In the genomic region with DNA sequence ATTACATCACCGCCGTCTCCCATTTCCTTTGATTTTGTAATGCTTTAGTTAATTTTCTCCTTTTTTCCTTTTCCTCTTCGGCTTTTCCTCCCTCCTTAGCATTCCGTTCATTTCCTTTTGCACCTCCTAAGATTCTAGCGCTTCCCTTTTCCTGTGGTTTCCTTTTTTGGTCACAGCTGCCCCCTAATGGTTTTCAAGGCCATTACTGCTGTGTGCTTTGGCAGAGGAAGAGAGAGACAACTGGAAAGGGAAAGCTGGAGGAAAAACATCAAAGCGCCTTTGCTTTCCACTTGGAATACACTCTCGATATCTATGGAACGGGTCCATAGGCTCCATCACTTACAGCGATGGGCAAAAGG, we compare ENCODE assay signal across 8 mouse cellular contexts. TPM values are rescaled to one million over a fixed set of nuclear protein-coding genes. Genes with fewer than 3 reads are reported as not detected.
DNase-seq lines count a peak whose midpoint lies in the region; ATAC-seq and TF ChIP-seq lines count a peak whose summit lies in the region.

No protein-coding gene starts in this region.

- POLR2A ChIA-PET in Patski (lab: Charles Lee): no interaction called here

- WGBS in heart, embryonic 14.5 days: 12% methylated on average over 9 of the region's 9 CpGs
- WGBS in midbrain, embryonic 15.5 days: 18% methylated on average over 9 of the region's 9 CpGs

- TF ChIP-seq CTCF in Patski (IDR thresholded peaks at IDR 0.05): no peak

- no peaks in the 10 kb centered on the region for H3K9me3 ChIP-seq in heart, embryonic 14.5 days (ENCODE audit: control insufficient read depth, low read length)
- no peaks in the 10 kb centered on the region for H3K9me3 ChIP-seq in midbrain, embryonic 15.5 days

- CTCF ChIA-PET in Patski (lab: Charles Lee): interaction anchor here (0.8 to 2.7 kb wide), 6 partner anchors 449 to 1399 kb away, joined by 3 to 9 read pairs (median 3); no protein-coding TSS in a partner anchor

- no peak overlapping the region for H3K4me3 ChIP-seq in heart, embryonic 14.5 days (ENCODE audit: control insufficient read depth in 1 of 2, insufficient read depth in 1 of 2, low read depth in 1 of 2, low read length in 2 of 2)
- no peak overlapping the region for H3K4me3 ChIP-seq in midbrain, embryonic 15.5 days

- DNase-seq in frontal cortex, postnatal 14 days (ENCODE audit: low spot score in 2 of 2): no peak
- DNase-seq in Patski (ENCODE audit: low read depth, low spot score): no peak
- DNase-seq in kidney, postnatal 4 days: peak; percentile 53 to 67
- DNase-seq in spleen, adult 18-20 months: no peak
- no peak for DNase-seq in adrenal gland, adult 8-10 months

- no peaks in the 10 kb centered on the region for H3K4me1 ChIP-seq in heart, embryonic 14.5 days (ENCODE audit: control insufficient read depth in 2 of 2, insufficient read depth in 2 of 2, low read length in 2 of 2)
- peaks cover 7% of the 10 kb centered on the region for H3K4me1 ChIP-seq in midbrain, embryonic 15.5 days

- peak overlapping the region; percentile 46 for H3K4me2 ChIP-seq in heart, embryonic 14.5 days (ENCODE audit: low read length)
- peak overlapping the region; percentile 35 for H3K4me2 ChIP-seq in midbrain, embryonic 15.5 days

- in situ Hi-C loops in Patski (cut with MboI; ENCODE audit: low pct_unique_long_range_greater_than_20kb): loop anchor here (10.0 to 25.0 kb wide), 3 partner anchors 260 to 1402 kb away; no protein-coding TSS in a partner anchor

- no peaks in the 10 kb centered on the region for H3K36me3 ChIP-seq in heart, embryonic 14.5 days (ENCODE audit: control insufficient read depth, insufficient read depth, low read length)
- H3K36me3 ChIP-seq in midbrain, embryonic 15.5 days (replicated peaks): no peaks in the 10 kb centered on the region

- H3K27me3 ChIP-seq in Patski: no peaks in the 10 kb centered on the region
- H3K27me3 ChIP-seq in heart, embryonic 14.5 days (ENCODE audit: control insufficient read depth, insufficient read depth, low read length): no peaks in the 10 kb centered on the region
- peaks cover 15% of the 10 kb centered on the region; the same call in 1 of the 2 replicates for H3K27me3 ChIP-seq in midbrain, embryonic 15.5 days (replicated peaks)

- H3K27ac ChIP-seq in heart, embryonic 14.5 days (replicated peaks in 1 of 2; ENCODE audit: control insufficient read depth in 1 of 2, insufficient read depth in 1 of 2, low read depth in 2 of 2, low read length in 2 of 2): no peak overlapping the region
- H3K27ac ChIP-seq in midbrain, embryonic 15.5 days: 0 out of 2 replicates have a peak overlapping the region, but pooled peaks have one; percentile 46

- peak; percentile 82 for ATAC-seq in frontal cortex, adult (ENCODE audit: low TSS enrichment)
- peak; percentile 69 for ATAC-seq in Patski
- no peak for ATAC-seq in heart, embryonic 14.5 days (ENCODE audit: insufficient number of reproducible peaks, insufficient read depth, low FRiP score, low read depth)
- peak; percentile 84 for ATAC-seq in midbrain, embryonic 15.5 days (replicated peaks)

- H3K9ac ChIP-seq in heart, embryonic 14.5 days (ENCODE audit: low read length): peak overlapping the region; percentile 17; the same call in 1 of the 2 replicates
- H3K9ac ChIP-seq in midbrain, embryonic 15.5 days: peak overlapping the region; percentile 22; the same call in 1 of the 2 replicates

RNA-seq across cellular contexts. Expression of a gene that starts 6.1 kb away (rescaled TPM):
- 80.4 TPM for polyA plus RNA-seq in Patski (2021)
- 6.1 and 7.5 TPM in 2 replicates for polyA plus RNA-seq in heart, embryonic 14.5 days (2014; fragmentation: Nextera tagmentation; extraction: Ambion mirVana)
- 24.0 and 25.5 TPM in 2 replicates for polyA plus RNA-seq in midbrain, embryonic 15.5 days (2015; fragmentation: Nextera tagmentation; extraction: Ambion mirVana)
- 10 to 100 TPM; 38.0 to 54.0 (median 45.8) TPM for total RNA-seq in adrenal gland, adult 8-10 months (2022)

Comparison
In these comparisons a context has a peak if more than half of its experiments do, and no peak if none do; other contexts are left out.
1. DNase-seq: peak in kidney, postnatal 4 days (2 of 2); none in frontal cortex, postnatal 14 days (0 of 2), Patski (single experiment), spleen, adult 18-20 months (0 of 2) and adrenal gland, adult 8-10 months (single experiment).